Mouse (Mus musculus) forebrain, embryonic 14.5 days (tissue): ENCODE measurements around the gene Agap3. TPM values are rescaled to one million over a fixed set of nuclear protein-coding genes. Genes with fewer than 3 reads are reported as not detected.

Experiments
- ATAC-seq: fragments of 200-750 bp; cut with Nextera tagmentation; 2 replicates; pipeline ENCODE4 v1.8.0; 2017; ENCODE audit warnings: mild to moderate bottlenecking, moderate library complexity
- DNase-seq: peaks from one replicate; pipeline ENCODE4 v3.0.0-alpha.2; 2015; ENCODE audit warnings: low spot score
- H3K27ac ChIP-seq: fragments of 300-500 bp; sonication (generic); 2 replicates; pipeline ENCODE4 v1.5.1; 2014; ENCODE audit warnings: low read depth, mild to moderate bottlenecking, control low read depth, low read length, moderate library complexity
- H3K27me3 ChIP-seq: fragments of 300-500 bp; sonication (generic); replicated peaks from 2 replicates; pipeline ENCODE4 v1.6.1; 2014; ENCODE audit warnings: low read length, control low read depth, mixed read lengths; ENCODE audit not compliant: control insufficient read depth, insufficient read depth
- H3K36me3 ChIP-seq: fragments of 300-500 bp; sonication (generic); 2 replicates; pipeline ENCODE4 v1.6.1; 2014; ENCODE audit warnings: low read length, control low read depth; ENCODE audit not compliant: control insufficient read depth, insufficient read depth
- H3K4me1 ChIP-seq: fragments of 300-500 bp; sonication (generic); 2 replicates; pipeline ENCODE4 v1.6.1; 2014; ENCODE audit warnings: antibody characterized with exemption, low read length, control low read depth; ENCODE audit not compliant: control insufficient read depth, insufficient read depth
- H3K4me2 ChIP-seq: fragments of 300-500 bp; sonication (generic); 2 replicates; pipeline ENCODE4 v1.6.1; 2014; ENCODE audit warnings: mild to moderate bottlenecking, control low read depth, low read length
- H3K4me3 ChIP-seq: fragments of 300-500 bp; sonication (generic); 2 replicates; pipeline ENCODE4 v1.5.1; 2014; ENCODE audit warnings: low read depth, low read length, control low read depth
- H3K9ac ChIP-seq: fragments of 300-500 bp; sonication (generic); 2 replicates; pipeline ENCODE4 v1.6.1; 2014; ENCODE audit warnings: mild to moderate bottlenecking, low read length, control low read depth, moderate library complexity
- H3K9me3 ChIP-seq: fragments of 300-500 bp; sonication (generic); replicated peaks from 2 replicates; pipeline ENCODE4 v1.6.1; 2016; ENCODE audit warnings: low read length, control low read depth, mixed read lengths; ENCODE audit not compliant: control insufficient read depth
- WGBS: fragments of 180-500 bp; shearing (Covaris S2); extraction: QIAGEN DNeasy Blood & Tissue Kit; methylation state at CpG from one replicate; pipeline ENCODE4 v1.1.7; 2014; 5-methylcytosine and 5-hydroxymethylcytosine counted together
- polyA plus RNA-seq: library from polyadenylated mRNA; unstranded; fragments of >200 nt; fragmentation: Nextera tagmentation; extraction: Ambion mirVana; gene quantifications from 2 replicates; pipeline ENCODE4 v1.2.1, GENCODE M21; 2014

Agap3 gene
- polyA plus RNA-seq, 1 experiment from 2014 or later, result 49.5 TPM

DNA sequence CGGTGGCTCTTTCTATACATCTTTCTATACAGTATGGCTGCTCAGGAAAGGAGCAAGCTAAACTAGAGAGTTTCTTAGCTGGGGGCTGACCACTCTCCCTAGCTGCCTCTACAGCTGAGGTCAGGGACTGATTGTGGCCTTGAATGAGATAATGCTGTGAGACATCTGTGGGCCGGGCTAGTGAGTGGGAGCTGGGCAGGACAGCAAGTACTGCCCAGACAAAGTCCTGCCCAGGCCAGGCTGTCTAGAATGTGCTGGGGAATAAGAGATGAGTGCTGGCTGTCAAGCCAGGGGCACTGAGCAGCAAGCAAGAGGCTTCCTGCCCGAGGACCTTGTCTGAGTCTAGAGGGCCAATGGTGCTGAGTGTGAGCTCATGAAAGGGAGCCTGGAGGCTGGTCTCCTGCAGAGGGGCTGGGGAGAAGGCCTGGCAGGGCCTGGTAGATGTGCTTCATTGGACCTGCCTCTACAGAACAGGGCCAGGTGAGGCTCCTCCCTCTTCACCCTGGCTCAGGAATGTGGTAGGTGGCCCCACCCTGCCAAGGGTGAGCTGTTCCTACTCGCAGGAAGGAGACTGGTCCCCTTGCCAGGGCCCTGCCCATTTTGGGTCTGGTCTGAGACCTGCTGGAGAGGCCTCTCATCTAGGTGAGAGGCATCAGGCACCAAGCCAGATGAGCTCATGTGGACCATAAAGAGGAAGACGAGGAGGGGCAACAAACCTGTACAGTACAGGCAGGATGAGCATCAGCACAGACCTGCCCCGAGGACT is 23.7 kb downstream of the Agap3 start:
- H3K9ac ChIP-seq, result no peak overlapping the region
- 72% methylated on average over 6 of the region's 6 CpGs for WGBS
- no peak for ATAC-seq
- no peak overlapping the region for H3K4me2 ChIP-seq
- H3K4me3 ChIP-seq, result no peak overlapping the region
- H3K36me3 ChIP-seq, result peaks cover 45% of the 10 kb centered on the region
- peaks cover 21% of the 10 kb centered on the region; the same call in 1 of the 2 replicates for H3K27me3 ChIP-seq
- H3K9me3 ChIP-seq, result no peaks in the 10 kb centered on the region
- no peak overlapping the region for H3K27ac ChIP-seq
- DNase-seq, result no peak
- peaks cover 9% of the 10 kb centered on the region for H3K4me1 ChIP-seq

DNA sequence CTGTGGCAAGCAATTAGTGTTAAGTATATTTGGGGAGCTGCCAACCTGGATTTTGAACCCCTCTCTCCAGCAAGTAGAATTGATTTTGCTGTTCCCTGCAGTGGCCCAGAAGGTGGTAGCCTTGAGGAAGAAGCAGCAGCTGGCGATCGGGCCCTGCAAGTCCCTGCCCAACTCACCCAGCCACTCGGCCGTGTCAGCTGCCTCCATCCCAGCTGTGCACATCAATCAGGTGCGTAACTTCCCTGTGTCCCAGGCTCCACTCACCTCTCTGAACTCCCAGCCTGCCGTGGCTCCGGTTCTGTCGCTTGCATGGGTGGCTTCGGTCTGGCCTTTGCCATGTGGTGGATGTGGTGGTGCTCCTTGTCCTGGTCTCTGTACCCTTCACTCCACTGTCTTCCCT is 25.9 kb downstream of the Agap3 start:
- no peak for DNase-seq
- Histone ChIP-seq H3K9me3 (no peaks in the 10 kb centered on the region), H3K36me3 (peaks cover 62% of the 10 kb centered on the region), H3K27me3 (peaks cover 21% of the 10 kb centered on the region; the same call in 1 of the 2 replicates), H3K27ac (no peak overlapping the region), H3K4me2 (no peak overlapping the region), H3K4me3 (no peak overlapping the region), H3K9ac (no peak overlapping the region), H3K4me1 (peaks cover 14% of the 10 kb centered on the region)
- 95% methylated on average over 9 of the region's 9 CpGs for WGBS
- ATAC-seq, result no peak

DNA sequence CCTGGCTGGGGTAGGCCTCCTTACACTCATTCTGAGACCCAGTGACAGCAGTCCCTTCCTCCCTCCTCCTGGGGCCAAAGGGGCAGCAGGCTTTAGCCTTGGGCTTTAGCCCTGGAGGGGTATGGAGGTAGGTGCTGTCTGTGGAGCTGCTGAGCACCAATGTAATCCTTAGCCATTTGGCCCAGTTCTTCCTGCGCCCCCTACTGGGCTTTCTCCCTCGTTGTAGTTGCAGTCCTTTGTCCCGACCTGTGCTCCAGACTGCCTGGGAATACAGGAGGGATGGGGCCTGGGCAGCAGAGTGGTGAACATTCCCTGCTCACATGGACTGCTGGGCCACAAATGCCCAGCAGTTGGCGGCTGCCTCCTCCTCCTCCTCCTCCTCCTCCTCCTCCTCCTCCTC is 29.7 kb downstream of the Agap3 start:
- Histone ChIP-seq H3K36me3 (peaks cover 70% of the 10 kb centered on the region), H3K4me2 (no peak overlapping the region), H3K27me3 (no peaks in the 10 kb centered on the region), H3K4me1 (peaks cover 21% of the 10 kb centered on the region), H3K4me3 (no peak overlapping the region), H3K27ac (no peak overlapping the region), H3K9ac (no peak overlapping the region; the same call in 1 of the 2 replicates), H3K9me3 (no peaks in the 10 kb centered on the region)
- WGBS, result 3% methylated on average over 3 of the region's 4 CpGs
- ATAC-seq (peak; percentile 56), DNase-seq (peak; percentile 87)

DNA sequence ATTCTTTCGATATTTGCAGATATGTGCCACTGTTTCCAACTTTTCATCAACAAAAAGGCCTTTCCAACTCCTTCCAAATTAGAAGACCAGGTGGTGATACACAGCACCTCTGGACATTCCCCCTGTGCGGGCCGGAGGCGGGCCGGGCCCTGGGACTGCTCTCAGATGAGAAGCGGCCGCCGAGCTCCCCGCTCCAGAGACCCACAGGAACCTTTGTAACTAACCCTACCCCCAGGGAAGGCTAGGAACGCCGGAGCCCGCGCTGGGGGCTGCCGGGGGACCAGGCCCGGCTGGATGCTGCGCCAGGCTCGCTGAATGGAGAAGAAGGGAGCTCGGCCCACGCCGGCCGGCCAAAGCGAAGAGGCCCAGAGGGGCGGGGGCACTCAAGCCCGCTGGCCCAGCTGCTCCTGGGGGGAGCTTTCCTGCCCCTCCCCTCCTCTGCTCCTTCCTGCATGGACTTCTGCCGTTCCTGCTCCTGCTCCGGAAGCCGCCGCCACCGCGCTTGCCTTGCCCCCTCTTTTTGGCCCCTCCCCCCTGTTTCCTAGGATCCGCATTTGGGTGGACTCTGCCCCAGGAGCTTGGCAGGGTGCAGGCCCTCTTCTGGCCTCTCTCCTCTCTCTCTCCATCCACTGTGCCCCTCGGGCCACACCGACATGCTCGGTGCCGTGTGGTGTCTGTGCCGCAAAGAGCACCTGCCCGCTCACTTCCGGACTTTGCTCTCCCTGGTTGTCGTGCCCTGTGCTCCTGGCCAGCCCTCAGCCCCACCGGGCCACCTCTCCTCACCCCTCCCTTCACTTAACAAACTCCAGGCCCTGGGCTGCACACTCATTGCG is 30.5 kb downstream of the Agap3 start:
- Histone ChIP-seq H3K4me1 (peaks cover 21% of the 10 kb centered on the region), H3K36me3 (peaks cover 69% of the 10 kb centered on the region), H3K9me3 (no peaks in the 10 kb centered on the region), H3K4me3 (no peak overlapping the region), H3K9ac (no peak overlapping the region), H3K4me2 (no peak overlapping the region), H3K27ac (no peak overlapping the region), H3K27me3 (no peaks in the 10 kb centered on the region)
- no peak for ATAC-seq
- DNase-seq, result no peak
- WGBS, result 41% methylated on average over 40 of the region's 41 CpGs

DNA sequence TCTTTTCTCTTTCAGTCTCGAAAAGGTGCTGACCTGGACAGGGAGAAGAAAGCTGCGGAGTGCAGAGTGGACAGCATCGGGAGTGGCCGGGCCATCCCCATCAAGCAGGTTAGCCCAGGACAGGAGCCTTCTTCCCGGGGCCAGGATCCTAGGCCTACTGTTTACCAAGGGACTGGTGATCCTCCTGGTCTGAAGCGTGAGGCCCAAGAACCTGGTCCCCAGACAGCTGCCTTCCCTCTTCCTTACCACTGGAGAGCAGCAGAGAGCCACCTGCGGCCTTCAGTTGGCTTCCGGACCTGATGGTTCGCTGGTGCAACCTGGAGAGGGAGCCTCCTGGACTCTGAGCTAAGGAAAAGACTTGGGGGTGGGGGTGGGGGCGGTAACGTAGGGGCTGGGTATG is 31.3 kb downstream of the Agap3 start:
- H3K9me3 ChIP-seq, result no peaks in the 10 kb centered on the region
- DNase-seq, result peak; percentile 85
- peak; percentile 27 for ATAC-seq
- H3K27ac ChIP-seq, result no peak overlapping the region
- no peaks in the 10 kb centered on the region for H3K27me3 ChIP-seq
- 14% methylated on average over 11 of the region's 11 CpGs for WGBS
- no peak overlapping the region for H3K9ac ChIP-seq
- peaks cover 69% of the 10 kb centered on the region for H3K36me3 ChIP-seq
- peaks cover 21% of the 10 kb centered on the region for H3K4me1 ChIP-seq
- H3K4me3 ChIP-seq, result no peak overlapping the region
- H3K4me2 ChIP-seq, result no peak overlapping the region

DNA sequence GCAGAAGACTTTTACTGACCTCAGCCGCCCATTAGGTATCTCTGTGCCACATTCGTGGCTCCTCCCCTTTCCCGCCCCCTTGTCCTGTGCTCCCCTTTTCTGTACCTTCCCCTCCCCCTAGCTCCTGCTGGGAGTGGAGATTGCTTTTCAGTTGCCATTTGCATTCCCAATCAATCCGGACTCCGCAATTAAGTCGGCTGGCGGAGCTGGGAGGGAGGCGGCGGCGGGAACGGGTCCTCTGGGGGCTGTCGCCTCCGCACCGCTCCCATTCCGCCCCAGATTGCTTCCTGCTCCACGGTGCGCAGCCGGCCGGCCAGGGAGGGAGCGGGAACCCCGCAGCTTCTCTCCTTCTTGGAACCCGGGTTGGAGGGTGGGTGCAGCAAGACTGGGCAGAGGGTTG is 33.0 kb downstream of the Agap3 start:
- DNase-seq (peak; percentile 76), ATAC-seq (peak; percentile 35)
- no peak overlapping the region for H3K27ac ChIP-seq
- no peaks in the 10 kb centered on the region for H3K27me3 ChIP-seq
- peak overlapping the region; percentile 47 for H3K9ac ChIP-seq
- H3K36me3 ChIP-seq, result peaks cover 69% of the 10 kb centered on the region
- peak overlapping the region; percentile 46 for H3K4me2 ChIP-seq
- 4% methylated on average over 22 of the region's 22 CpGs for WGBS
- no peaks in the 10 kb centered on the region for H3K9me3 ChIP-seq
- H3K4me1 ChIP-seq, result peaks cover 21% of the 10 kb centered on the region
- H3K4me3 ChIP-seq, result 0 out of 2 replicates have a peak overlapping the region, but pooled peaks have one; percentile 5

- DNase-seq, result peak; percentile 92
- 1% methylated on average over 8 of the region's 8 CpGs for WGBS
- Histone ChIP-seq H3K4me1 (peaks cover 20% of the 10 kb centered on the region), H3K27ac (no peak overlapping the region), H3K36me3 (peaks cover 69% of the 10 kb centered on the region), H3K9ac (no peak overlapping the region), H3K27me3 (no peaks in the 10 kb centered on the region), H3K9me3 (no peaks in the 10 kb centered on the region), H3K4me3 (no peak overlapping the region), H3K4me2 (no peak overlapping the region)
- ATAC-seq, result no peak
Measured at GRCm38 (mm10) chr5:24486097-24486496, 34.1 kb downstream of the Agap3 start.

GRCm38 (mm10) chr5:24486738-24487137 is 34.8 kb downstream of the Agap3 start:
- Histone ChIP-seq H3K9me3 (no peaks in the 10 kb centered on the region), H3K4me1 (peaks cover 15% of the 10 kb centered on the region), H3K36me3 (peaks cover 71% of the 10 kb centered on the region), H3K9ac (no peak overlapping the region), H3K4me3 (no peak overlapping the region), H3K4me2 (no peak overlapping the region), H3K27ac (no peak overlapping the region), H3K27me3 (no peaks in the 10 kb centered on the region)
- no peak for ATAC-seq
- 88% methylated on average over 5 of the region's 5 CpGs for WGBS
- DNase-seq, result no peak
